Mouse (Mus musculus): Measurements from ENCODE around the gene Shank2.

- TF ChIP-seq CTCF (IDR thresholded peaks at IDR 0.05): no peak
- TF ChIP-seq POLR2A (IDR thresholded peaks at IDR 0.05; ENCODE audit: insufficient read depth, low read depth, low read length): no peak
These were observed 142.2 kb downstream of the Shank2 start for GRCm38 (mm10) chr7:144143941-144144340.

Data from heart, adult 2 months (tissue).